13 mouse cellular contexts compared by ENCODE assay signal in genomic region chr1:64732161-64732560, GRCm38 (mm10). TPM values are rescaled to one million over a fixed set of nuclear protein-coding genes. Genes with fewer than 3 reads are reported as not detected.
DNase-seq lines count a peak whose midpoint lies in the region; ATAC-seq lines count a peak whose summit lies in the region.
"Had no signal": no experiment of that assay in that cellular context is flagged by ENCODE, and none has a peak within 500 bp of the region (broad histone marks: within the 10 kb centered on the region; RNA-seq: fewer than 3 reads in every experiment).

No protein-coding gene starts in this region.

- H3K4me2 ChIP-seq in forebrain, embryonic 16.5 days (ENCODE audit: low read length) = no peak overlapping the region
- peak overlapping the region; percentile 96 for H3K4me2 ChIP-seq in liver, embryonic 12.5 days
- no peak overlapping the region for H3K4me2 ChIP-seq in hindbrain, embryonic 12.5 days (replicated peaks)
- H3K4me2 ChIP-seq: midbrain, embryonic 11.5 days had no signal

- no peaks in the 10 kb centered on the region for H3K9me3 ChIP-seq in forebrain, embryonic 10.5 days
- H3K9me3 ChIP-seq in forebrain, embryonic 16.5 days (ENCODE audit: control insufficient read depth, low read length) = no peaks in the 10 kb centered on the region
- no peaks in the 10 kb centered on the region for H3K9me3 ChIP-seq in liver, embryonic 12.5 days (replicated peaks)
- H3K9me3 ChIP-seq in hindbrain, embryonic 12.5 days (replicated peaks) = no peaks in the 10 kb centered on the region

- H3K27me3 ChIP-seq in forebrain, embryonic 10.5 days (ENCODE audit: poor library complexity, severe bottlenecking) = peaks cover 65% of the 10 kb centered on the region
- H3K27me3 ChIP-seq in forebrain, embryonic 16.5 days (replicated peaks; ENCODE audit: control insufficient read depth, insufficient read depth, low read length) = peaks cover 37% of the 10 kb centered on the region
- peaks cover 8% of the 10 kb centered on the region for H3K27me3 ChIP-seq in liver, embryonic 12.5 days (replicated peaks)
- peaks cover 54% of the 10 kb centered on the region for H3K27me3 ChIP-seq in hindbrain, embryonic 12.5 days
- H3K27me3 ChIP-seq: Patski had no signal

- DNase-seq in forebrain, embryonic 10.5 days (ENCODE audit: extremely low spot score, low spot score) = no peak
- DNase-seq in ovary, postnatal 36 days (ENCODE audit: low spot score) = peak; percentile 13
- DNase-seq in ovary, postnatal 14 days (ENCODE audit: low spot score) = no peak
- DNase-seq in spleen, adult 12 weeks (ENCODE audit: low spot score) = no peak
- DNase-seq in left cerebral cortex, adult 8-10 months (ENCODE audit: low spot score in 2 of 2) = no peak
- DNase-seq: cerebellum, adult 11 months; kidney, postnatal 10 days had no signal

- 0 out of 2 replicates have a peak, but pooled peaks cover 5% of the 10 kb centered on the region for H3K36me3 ChIP-seq in forebrain, embryonic 10.5 days (replicated peaks)
- no peaks in the 10 kb centered on the region for H3K36me3 ChIP-seq in forebrain, embryonic 16.5 days (ENCODE audit: control insufficient read depth, insufficient read depth)
- H3K36me3 ChIP-seq in liver, embryonic 12.5 days = peaks cover 70% of the 10 kb centered on the region
- H3K36me3 ChIP-seq in hindbrain, embryonic 12.5 days = no peaks in the 10 kb centered on the region

- peaks cover 60% of the 10 kb centered on the region for H3K4me1 ChIP-seq in forebrain, embryonic 10.5 days
- peaks cover 34% of the 10 kb centered on the region for H3K4me1 ChIP-seq in forebrain, embryonic 16.5 days (replicated peaks; ENCODE audit: control insufficient read depth, insufficient read depth, low read length)
- H3K4me1 ChIP-seq in liver, embryonic 12.5 days = peaks cover 58% of the 10 kb centered on the region
- H3K4me1 ChIP-seq in hindbrain, embryonic 12.5 days = peaks cover 29% of the 10 kb centered on the region

- H3K4me3 ChIP-seq in forebrain, embryonic 10.5 days = 0 out of 2 replicates have a peak overlapping the region, but pooled peaks have one; percentile 18
- H3K4me3 ChIP-seq in forebrain, embryonic 16.5 days (replicated peaks; ENCODE audit: low read length) = no peak overlapping the region
- peak overlapping the region; percentile 87 for H3K4me3 ChIP-seq in liver, embryonic 12.5 days
- no peak overlapping the region for H3K4me3 ChIP-seq in hindbrain, embryonic 12.5 days

- ATAC-seq in forebrain, embryonic 16.5 days = no peak
- no peak for ATAC-seq in liver, embryonic 12.5 days
- no peak for ATAC-seq in hindbrain, embryonic 12.5 days (ENCODE audit: low FRiP score)
- ATAC-seq: lung, postnatal 0 days; Patski had no signal

- H3K9ac ChIP-seq in forebrain, embryonic 16.5 days (replicated peaks; ENCODE audit: low read depth, low read length) = no peak overlapping the region
- peak overlapping the region; percentile 91 for H3K9ac ChIP-seq in liver, embryonic 12.5 days
- no peak overlapping the region for H3K9ac ChIP-seq in hindbrain, embryonic 12.5 days

- WGBS in forebrain, embryonic 10.5 days = 39% methylated on average over 10 of the region's 10 CpGs
- 45% methylated on average over 10 of the region's 10 CpGs for WGBS in forebrain, embryonic 16.5 days
- WGBS in liver, embryonic 12.5 days (ENCODE audit: insufficient replicate concordance) = 34% methylated on average over 10 of the region's 10 CpGs
- WGBS in hindbrain, embryonic 12.5 days = 34% methylated on average over 10 of the region's 10 CpGs

- H3K27ac ChIP-seq in forebrain, embryonic 10.5 days = 0 out of 2 replicates have a peak overlapping the region, but pooled peaks have one; percentile 11
- H3K27ac ChIP-seq in forebrain, embryonic 16.5 days (ENCODE audit: low read length) = no peak overlapping the region
- peak overlapping the region; percentile 95 for H3K27ac ChIP-seq in liver, embryonic 12.5 days
- no peak overlapping the region for H3K27ac ChIP-seq in hindbrain, embryonic 12.5 days

RNA-seq across cellular contexts. Expression of gene Fzd5, which starts 5.4 kb away (rescaled TPM):
- 1.4 and 2.3 TPM in 2 replicates for polyA plus RNA-seq in forebrain, embryonic 10.5 days (2016; fragmentation: Nextera tagmentation; extraction: Ambion mirVana)
- polyA plus RNA-seq in forebrain, embryonic 16.5 days (2015; fragmentation: Nextera tagmentation; extraction: Ambion mirVana) = 0.48 and 0.61 TPM in 2 replicates
- 3.6 and 4.1 TPM in 2 replicates for polyA plus RNA-seq in liver, embryonic 12.5 days (2016; fragmentation: Nextera tagmentation; extraction: Ambion mirVana)
- total RNA-seq in left cerebral cortex, adult 8-10 months (2022) = 1 to 10 TPM; 2.2 to 2.8 (median 2.6) TPM
- polyA plus RNA-seq in hindbrain, embryonic 12.5 days (2016; fragmentation: Nextera tagmentation; extraction: Ambion mirVana) = 0.48 and 0.56 TPM in 2 replicates

RNA-seq across cellular contexts. Expression of gene Ccnyl1, which starts 41.9 kb away (rescaled TPM):
- 7.0 and 7.1 TPM in 2 replicates for polyA plus RNA-seq in forebrain, embryonic 10.5 days (2016; fragmentation: Nextera tagmentation; extraction: Ambion mirVana)
- polyA plus RNA-seq in forebrain, embryonic 16.5 days (2015; fragmentation: Nextera tagmentation; extraction: Ambion mirVana) = 3.9 and 4.4 TPM in 2 replicates
- 1.6 and 2.3 TPM in 2 replicates for polyA plus RNA-seq in liver, embryonic 12.5 days (2016; fragmentation: Nextera tagmentation; extraction: Ambion mirVana)
- total RNA-seq in left cerebral cortex, adult 8-10 months (2022) = 10 to 100 TPM; 16.3 to 21.0 (median 19.7) TPM
- 7.6 and 7.8 TPM in 2 replicates for polyA plus RNA-seq in hindbrain, embryonic 12.5 days (2016; fragmentation: Nextera tagmentation; extraction: Ambion mirVana)

Comparison
In these comparisons a context has a peak if more than half of its experiments do, and no peak if none do; other contexts are left out.
1. H3K27ac ChIP-seq: peak in forebrain, embryonic 10.5 days (single experiment) and liver, embryonic 12.5 days (single experiment); none in forebrain, embryonic 16.5 days (single experiment) and hindbrain, embryonic 12.5 days (single experiment).
2. H3K4me3 ChIP-seq: peak in forebrain, embryonic 10.5 days (single experiment) and liver, embryonic 12.5 days (single experiment); none in forebrain, embryonic 16.5 days (single experiment) and hindbrain, embryonic 12.5 days (single experiment).